Mouse (Mus musculus) cerebellum, postnatal 4 days (tissue): ENCODE results near the gene Zic5.

Experiments used
- DNase-seq, 2 experiments: peaks; one replicate each; pipeline ENCODE4 v3.0.0; 2022; ENCODE audit warnings: low spot score in 2 of 2, mixed read lengths in 1 of 2

The Zic5 gene

DNA sequence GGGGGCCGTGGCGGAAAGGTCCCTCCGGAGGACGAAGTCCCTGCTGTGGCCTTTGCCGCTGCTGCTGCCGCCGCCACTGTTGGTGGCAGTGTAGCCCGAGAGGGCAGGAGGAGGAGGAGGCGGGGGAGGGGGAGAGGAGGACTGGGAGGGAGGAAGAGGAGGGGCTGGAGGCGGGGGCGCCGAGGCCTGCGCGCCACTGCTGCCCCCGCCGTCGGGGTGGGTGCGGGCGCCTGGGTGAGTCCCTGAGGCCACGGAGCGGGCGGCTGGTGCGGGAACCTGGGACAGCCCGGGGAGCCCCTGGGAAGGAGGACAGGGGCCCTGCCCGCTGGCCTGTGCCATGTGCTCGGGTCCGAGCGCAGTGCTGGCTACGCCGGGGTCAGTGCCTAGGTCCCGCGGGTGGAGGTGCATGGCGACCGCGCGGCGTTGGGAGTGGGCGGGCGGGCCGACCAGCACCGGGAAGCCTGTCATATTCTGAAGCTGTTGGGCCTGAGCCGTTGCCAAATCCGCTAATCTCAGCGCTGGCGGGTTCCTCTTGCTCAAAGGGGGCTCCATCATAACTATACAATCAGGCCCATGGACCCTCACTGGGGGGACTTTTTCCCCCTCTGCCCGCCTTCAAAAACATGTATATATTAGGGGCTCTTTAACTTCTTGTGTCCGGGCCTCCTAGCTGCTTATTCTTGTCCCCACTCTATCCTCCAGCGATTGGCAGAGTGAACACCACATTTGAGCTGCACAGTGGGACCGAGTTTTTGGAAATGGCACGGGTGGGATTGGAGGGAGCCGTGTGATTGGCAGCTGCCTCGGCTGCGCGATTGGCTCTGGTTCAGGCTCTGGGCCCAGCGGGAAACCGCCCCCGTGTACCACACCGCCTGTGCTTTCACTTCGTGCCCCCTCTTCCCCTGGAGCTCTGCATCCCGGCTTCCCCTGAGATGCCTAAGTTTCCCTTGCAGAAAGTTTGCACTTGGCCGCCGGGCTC is at the start of gene Zic5:
Zic5 (minus strand) TSS at position 915 of the 979 bp plus-strand sequence.
- peak; percentile 60 to 94 for DNase-seq

DNA sequence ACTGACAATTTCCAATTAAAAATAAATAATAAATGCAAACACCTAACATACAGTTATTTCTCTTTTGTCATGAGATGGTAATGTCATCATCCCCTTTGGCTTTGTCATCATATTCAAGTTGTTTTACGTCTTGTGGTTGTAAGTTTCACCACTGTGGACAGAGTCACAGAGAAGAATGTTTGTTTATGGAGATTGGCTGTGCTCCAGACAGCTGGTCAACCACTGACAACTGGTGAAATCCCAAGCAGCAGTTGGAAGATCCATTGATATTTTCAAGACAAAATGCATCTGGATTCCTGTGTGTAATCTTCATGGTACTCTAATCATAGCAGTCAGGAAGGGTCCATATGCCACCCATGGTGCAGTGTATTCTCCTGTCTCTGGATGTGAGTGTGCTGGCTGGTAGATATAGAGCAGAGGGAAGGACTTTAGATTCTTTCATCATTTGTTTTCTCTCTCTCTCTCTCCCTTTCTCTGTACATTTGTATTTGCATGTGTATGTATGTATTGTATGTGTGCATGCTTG is 48.1 kb upstream of the Zic5 start:
- no peak for DNase-seq

DNA sequence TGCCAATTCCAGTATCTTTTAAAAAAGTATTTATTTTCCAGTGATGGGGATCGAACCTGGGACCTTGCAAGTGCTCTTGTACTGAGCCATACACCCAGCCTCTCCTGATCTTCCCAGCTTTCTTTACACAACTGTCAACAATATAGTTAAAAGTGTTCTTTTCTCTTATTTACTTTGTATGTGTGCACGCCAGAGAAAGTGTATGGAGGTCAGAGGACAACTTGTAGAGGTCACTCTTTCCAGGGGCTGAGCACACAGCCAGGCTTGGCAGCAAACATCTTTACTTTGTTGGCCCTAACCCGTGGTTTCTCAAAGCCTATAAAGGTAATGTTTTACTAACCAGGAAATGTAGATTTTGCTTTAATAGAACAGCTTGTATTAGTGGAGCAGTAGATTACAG is 46.0 kb upstream of the Zic5 start:
- no peak for DNase-seq

DNA sequence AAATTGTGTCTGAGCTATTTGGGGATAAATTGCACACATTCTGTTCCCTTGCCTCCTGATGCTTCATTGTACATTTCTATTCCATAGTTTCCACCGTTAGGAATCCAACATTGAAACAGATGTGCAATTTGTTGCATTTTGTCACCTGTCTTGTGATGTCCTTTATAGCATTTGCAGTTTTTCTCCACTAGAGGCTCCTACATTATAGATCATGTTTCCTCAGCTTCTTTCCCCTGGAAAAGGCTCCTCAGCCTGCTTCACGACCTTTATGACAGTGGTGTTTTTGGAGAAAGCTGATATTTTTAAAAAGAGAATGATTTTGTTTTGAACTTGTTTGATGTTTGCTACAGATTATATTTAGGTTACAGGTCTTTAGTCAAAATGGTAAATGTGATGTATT is 43.6 kb upstream of the Zic5 start:
- no peak for DNase-seq

DNA sequence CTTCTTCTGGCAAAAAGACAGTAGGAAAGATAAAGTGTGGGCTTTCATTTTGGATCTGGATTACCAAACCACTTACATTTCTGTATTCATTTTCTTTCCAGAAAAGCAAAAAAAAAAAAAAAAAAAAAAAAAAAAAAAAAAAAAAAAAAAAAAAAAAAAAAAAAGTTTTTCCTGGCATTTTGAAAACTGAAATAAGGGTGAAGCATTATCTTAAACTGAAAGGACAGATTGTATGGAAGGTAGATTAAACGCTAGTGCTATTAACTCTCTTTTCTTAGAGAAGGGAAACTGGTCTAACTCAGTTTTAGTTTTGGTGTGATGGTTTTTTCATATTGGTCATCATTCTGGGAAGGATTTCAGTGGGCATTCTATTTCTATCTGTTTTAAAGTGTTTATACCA is 26.5 kb upstream of the Zic5 start:
- no peak for DNase-seq

DNA sequence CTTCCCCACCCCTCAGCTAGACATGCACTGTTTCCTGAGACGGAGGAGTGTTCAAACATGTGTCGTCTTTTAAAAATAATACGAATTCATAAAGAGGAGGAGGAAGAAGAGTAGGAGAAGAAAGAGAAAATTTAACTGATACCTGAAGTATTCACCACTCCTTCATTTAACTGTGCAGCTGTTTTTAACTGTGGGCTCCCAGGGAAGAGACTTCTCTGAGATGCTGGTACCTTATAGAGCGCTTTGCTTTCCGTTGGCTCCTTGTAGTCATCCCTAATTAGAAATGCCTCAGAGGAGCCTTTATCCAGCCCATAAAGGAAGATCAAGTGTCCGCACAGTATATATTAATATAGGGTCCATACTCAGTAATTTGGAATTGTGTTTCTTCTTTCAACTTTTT is 26.0 kb upstream of the Zic5 start:
- no peak for DNase-seq

DNA sequence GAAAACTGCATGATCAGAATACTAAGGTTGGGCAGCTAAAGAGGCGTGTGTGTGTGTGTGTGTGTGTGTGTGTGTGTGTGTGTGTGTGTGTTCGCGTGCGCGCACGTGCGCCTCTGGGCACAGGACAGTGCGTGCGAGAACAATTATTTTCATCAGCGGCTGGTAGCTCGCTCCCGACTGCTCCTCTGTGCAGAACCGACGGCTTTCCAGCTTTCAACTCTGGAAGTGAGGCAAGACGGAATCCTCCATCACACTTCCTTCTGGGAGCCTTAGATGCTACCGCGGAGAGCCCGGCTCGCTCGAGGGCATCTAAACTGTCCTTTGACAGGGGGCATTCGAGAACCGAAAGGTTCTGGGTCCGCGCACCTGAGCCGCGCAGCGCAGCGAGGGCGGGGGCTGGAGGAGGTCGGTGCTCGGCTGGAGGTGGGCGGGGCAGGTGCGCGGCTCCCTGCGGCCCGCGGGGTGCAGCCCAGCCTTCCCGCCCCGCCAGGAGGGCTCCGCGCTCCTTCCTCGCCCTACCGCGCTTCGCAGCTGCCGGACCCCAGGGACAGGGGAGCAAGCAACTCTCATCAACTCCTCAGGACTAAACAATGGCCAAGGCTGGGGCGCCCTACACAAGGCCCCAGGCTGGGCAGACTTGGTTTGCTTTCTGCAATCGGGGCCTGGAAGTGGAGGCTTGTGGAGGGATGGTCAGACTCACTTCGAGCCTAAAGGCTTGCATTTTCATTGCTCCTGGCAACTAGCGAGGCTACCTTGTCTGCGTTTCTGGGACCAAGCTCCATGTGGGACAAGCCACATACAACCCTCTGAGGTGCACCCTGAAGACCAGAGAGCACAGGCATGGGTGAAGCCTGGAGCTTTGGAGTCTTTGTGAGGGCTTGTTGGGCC is 25.2 kb upstream of the Zic5 start, which contains the start of gene Gm10837:
Gm10837 (plus strand) TSS at position 146 of the 888 bp plus-strand sequence.
- peak in 1 of 2 experiments; percentile 62 for DNase-seq

DNA sequence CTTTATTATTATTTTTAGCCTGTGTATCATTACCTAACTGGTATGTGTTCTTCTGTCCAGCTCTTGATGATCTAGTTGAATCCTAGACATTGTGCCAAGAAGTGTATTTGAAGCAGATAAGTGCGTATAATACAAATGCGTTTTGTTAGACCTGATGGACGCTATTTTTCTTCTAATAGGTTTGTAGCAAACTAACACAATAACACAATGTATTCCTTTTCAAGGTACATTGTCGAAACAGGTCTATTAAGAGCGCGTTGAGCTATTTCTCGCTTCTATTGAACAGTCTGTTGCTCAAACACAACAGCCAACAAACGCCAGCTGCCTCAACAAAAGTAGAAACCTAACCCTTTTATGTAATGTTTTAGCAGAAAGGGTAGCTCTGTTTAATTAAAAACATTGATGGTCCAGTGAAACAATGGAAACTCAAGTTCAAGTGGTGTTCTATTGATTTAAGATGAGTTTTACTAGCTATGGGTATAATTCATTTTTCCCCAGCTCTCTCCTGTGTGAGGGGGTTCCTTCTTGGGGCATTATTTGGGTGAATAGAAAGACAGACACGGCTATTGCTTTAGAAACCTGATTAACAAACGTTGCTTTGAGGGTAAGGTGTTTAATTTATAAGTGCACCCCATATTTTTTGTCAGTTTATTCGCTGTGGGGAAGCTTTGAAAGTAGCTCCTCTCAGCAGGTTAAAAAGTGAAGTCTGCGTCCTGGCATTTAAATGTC is 24.4 kb upstream of the Zic5 start:
- DNase-seq, result no peak

DNA sequence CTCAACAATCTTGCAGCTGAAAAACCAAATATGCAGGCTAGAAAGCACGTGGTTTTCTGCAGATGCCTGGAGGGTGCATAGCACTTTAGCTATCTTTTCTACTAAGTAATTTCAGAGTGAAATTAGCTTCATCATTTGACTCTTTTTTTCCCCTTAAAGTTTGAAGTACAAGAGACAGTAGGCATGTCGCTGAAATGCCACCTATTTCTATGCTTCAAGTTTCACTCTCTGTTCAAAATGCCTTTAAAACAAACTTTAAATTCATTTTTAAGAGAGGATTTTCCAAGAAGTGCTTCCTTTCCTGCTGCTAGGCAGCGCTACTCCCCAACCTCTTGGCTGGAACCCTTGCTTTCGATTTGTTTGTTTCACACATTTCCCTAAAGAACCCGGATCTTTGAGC is 23.6 kb upstream of the Zic5 start:
- no peak for DNase-seq

DNA sequence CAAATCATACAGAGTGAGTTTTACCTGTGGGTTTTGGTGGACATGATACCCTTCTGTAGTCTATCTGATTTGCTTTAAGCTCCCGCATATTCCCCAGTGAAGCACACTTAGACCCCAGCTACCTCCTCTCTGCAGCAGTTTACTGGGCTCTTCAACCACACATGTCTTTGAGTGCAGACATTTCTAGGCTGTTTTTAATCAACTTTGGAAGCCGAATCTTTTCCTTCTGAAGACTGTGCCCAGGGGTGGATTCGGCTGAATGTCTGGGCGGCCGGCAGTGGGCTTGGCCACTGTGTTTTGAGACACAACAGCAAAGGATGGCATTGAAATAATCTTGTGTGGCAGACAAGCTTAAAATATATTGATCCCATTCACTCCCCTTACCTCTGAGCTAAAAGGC is 21.9 kb upstream of the Zic5 start:
- DNase-seq, result no peak

DNA sequence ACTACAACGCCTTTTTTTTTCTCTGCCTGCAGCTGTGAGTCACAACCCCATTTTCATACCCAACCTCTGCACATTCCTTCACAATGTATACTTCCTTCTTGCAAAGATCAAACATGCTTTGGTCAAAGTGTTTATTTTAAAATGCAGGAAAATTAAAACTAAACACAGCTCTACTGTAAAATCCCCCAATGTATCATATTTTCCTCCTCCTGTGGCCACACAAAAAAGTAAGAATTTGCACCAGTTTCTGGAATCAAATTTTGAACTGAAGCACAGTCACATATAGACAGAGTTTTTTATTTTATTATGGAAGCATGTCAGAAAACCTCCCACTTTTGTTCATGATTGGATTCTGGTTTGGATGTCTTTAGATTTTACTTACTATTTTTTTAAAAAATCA is 21.1 kb upstream of the Zic5 start:
- DNase-seq, result peak in 1 of 2 experiments; percentile 1

DNA sequence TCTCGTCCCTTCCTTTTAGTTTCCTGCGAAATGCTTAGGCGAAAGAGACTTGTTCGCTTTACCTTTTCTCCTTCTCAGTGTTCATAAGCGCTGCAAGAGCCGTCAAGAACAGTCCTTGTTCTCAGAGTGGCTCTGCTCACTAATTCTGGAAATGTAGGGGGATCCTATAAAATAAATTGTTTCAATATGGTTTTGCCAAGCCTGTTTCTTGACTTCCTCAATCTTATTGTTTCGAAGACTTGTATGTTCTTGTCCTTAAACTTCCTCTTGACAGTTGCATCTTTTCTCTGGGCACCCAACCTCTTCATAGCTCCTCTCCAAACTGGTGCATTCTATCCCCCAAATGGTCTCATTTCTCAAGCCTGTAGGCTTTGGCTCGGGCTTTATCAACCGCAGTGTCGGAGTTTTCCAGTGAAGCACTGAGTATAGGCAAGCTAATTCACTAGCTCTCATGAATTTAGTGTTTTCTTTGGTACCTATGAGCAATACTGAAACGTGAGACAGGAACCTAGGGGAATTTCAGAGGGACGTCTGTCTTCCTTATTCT is 20.2 kb upstream of the Zic5 start:
- peak in 1 of 2 experiments; percentile 23 for DNase-seq

DNA sequence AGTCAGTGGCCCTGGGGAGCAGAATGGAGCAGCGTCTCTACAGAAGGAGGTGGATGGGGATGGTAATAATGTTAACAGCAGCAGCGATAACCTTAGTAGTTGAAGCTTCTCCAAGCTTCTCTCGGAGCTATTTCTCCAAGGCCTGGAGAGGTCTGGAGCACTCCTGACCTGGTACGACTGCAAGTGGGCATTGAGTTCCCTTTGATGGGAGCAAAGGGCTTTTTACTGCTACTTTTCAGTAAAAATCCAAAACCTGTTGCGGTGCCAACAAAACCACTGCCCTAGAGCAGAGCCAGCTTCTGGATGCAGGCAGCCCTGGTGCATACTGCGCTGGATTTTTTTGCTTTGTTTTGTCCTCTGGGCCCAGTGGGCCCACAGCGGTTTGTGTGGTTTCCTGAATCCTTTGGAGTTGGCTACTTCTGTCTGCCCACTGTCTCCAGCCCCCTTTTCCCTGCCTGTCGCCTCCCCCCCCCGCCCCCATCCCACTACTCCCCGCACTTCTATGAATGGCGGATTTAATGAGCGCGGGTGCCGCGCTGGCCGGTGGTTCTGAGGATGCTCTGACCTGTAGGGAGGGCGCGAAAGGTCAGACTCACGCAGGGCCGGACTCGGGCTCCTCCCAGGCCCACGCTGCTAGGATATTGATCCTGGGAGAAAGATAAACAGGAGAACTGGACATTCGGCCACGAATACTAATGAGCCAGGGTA is 19.5 kb upstream of the Zic5 start:
- peak in 1 of 2 experiments; percentile 52 for DNase-seq

DNA sequence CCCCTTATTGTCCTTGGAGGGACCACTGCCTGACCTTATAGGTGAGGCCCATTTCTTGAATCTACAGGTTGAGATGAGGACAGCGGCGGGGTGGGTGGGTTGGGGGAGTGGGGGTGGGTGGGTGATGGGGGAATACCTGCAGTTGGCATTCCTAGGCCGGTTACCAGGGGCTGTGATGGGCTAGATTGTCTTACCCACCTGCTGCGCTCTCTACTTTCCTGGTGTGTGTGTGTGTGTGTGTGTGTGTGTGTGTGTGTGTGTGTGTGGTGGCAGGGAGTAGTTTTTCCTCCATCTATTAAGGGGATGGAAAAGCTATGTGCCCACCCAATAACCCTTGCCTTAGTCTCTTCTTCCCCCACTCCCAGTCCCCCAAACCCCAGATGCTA is 19.0 kb upstream of the Zic5 start:
- peak in 1 of 2 experiments; percentile 22 for DNase-seq

DNA sequence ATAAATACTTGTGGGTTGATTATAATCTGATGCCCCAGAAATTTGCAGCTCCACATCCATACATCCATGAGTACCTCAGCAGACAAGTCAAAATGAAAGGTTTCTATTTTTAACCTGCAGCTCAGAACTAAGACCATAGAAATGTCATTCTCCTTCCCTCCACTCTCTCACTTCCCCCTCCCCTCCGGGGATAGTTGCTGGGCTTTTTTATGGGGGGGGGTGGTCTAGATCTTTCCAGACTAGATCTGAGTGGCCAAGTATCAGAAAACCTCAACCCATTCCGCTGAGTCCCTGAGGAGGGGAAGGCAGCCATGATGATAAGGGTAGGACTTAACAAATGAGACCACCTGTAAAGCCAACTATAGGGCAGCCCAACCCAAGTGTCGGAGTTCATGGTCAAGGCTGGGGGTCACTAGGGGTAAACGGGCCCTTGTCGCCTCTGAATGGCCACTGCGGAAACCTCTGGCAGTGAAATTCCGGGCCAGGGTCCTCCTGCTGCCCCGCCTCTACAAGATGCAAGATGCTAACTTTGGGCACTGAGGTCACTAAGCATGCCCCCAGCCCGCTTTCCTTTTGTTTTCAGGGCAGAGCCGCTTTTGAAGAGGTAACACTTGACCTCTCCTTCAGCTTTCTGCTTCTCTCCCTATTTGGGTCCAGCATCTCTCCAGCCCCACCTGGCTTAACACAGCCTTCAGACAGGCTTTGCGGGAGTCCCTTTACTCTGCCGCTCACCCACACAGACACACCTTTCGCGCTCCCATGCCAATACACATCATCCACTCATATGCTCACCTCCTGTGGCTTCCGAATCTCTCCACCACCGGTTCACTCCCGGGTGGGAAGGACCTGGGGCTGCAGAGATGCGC is 18.3 kb upstream of the Zic5 start:
- DNase-seq, result peak in 1 of 2 experiments; percentile 41

DNA sequence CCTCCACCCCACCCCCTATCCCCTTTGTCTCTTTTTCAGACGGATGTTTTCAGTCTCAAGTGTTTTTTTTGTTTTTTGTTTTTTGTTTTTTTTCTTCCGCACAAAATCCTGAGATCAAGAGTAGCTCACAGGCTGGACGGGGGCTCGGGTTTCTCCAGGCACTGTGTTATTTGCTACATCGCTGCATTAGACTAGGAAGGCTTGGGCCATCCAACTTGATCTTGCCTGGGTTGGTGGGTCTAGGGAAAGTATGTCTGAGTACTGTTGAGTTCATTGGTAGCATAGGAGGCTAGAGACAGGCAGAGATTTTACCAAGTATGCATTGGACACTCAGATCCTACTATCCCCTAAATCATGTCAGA is 17.5 kb upstream of the Zic5 start:
- DNase-seq, result peak in 1 of 2 experiments; percentile 17

DNA sequence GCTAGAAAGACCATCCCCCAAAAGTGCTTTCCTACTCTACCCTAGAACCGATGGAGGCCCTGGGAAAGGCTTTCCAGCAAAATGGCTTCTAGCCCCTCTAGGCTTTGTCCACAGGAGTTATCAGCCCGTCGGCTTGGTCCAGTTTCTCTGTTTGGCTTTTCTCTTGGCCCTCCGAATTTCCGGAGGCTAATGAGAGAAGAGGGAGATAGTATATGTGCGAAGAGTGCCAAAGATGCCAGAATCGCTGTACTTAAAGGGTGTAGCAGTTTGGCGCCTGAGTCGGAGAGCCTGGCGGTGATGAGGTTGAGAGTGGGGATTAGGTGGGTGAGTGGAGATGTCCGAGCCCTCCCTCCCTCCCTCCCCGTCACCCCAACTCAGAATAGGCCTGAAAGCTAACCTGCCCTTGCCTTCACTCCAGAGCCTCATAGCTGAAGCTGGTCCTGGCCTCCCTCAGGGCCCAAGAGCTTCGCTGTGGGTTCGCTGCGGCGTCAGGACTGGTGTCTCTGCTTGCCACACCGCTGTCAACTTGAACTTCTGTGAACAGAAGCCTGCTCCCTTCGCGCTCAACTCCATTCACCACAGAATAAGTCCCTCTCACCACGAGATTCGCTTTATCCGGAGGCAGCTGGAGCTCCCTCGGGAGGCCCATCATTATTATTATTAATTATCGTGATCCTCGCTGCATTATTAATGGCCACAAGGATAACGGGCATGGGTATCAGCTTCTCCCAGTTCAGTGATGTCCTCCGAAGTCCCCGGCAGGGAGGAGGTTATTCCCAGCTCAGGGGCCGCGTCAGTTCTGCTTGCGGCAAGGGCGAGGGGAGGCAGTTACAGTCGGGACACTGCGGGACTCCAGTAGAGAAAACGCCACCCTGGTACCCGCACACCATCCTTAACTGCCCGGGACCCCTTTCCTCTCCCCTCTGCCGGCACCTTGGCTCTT is 16.9 kb upstream of the Zic5 start:
- peak in 1 of 2 experiments; percentile 48 for DNase-seq

DNA sequence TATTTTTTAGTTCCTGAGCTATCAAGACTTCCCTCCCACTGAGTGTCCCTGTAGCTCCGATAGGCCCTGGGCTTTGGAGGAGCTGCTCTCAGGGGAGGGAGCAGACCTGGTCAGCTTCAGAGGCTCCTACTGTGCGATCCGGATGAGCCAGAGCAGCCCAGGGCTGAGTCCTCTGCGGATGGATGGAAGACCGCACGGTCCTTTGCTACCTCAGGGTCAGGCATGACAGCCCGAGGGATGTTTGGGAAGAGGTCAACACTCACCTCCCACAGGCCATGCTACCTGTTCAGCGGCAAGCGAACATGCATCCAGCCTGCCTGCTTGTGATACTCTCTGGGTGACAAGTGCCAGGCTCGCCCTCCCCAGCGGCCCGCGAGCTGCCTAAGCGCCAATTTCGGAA is 15.7 kb upstream of the Zic5 start:
- DNase-seq, result peak in 1 of 2 experiments; percentile 42
